28 mouse cellular contexts compared by ENCODE assay signal in genomic region chr10:128940475-128941061, GRCm38 (mm10). TPM values are rescaled to one million over a fixed set of nuclear protein-coding genes. Genes with fewer than 3 reads are reported as not detected.
"Had no signal": no experiment of that assay in that cellular context is flagged by ENCODE, and none has a peak within 500 bp of the region (broad histone marks: within the 10 kb centered on the region; RNA-seq: fewer than 3 reads in every experiment).

No protein-coding gene starts in this region.

- H3K9ac ChIP-seq: limb, embryonic 13.5 days; liver, embryonic 12.5 days; liver, embryonic 15.5 days; lung, embryonic 15.5 days; neural tube, embryonic 13.5 days had no signal

- H3K27ac ChIP-seq: kidney, postnatal 0 days; limb, embryonic 10.5 days; limb, embryonic 13.5 days; liver, embryonic 12.5 days; liver, embryonic 15.5 days; lung, embryonic 15.5 days; midbrain, embryonic 10.5 days; neural tube, embryonic 13.5 days; stomach, postnatal 0 days had no signal

- H3K36me3 ChIP-seq: limb, embryonic 10.5 days; limb, embryonic 13.5 days; liver, embryonic 12.5 days; liver, embryonic 15.5 days; lung, embryonic 15.5 days; midbrain, embryonic 10.5 days; neural tube, embryonic 13.5 days had no signal

- H3K4me2 ChIP-seq: limb, embryonic 13.5 days; liver, embryonic 12.5 days; liver, embryonic 15.5 days; lung, embryonic 15.5 days; neural tube, embryonic 13.5 days had no signal

- H3K9me3 ChIP-seq: limb, embryonic 10.5 days; limb, embryonic 13.5 days; liver, embryonic 12.5 days; liver, embryonic 15.5 days; lung, embryonic 15.5 days; megakaryocyte, embryonic 14.5 days; midbrain, embryonic 10.5 days; neural tube, embryonic 13.5 days had no signal

- H3K4me1 ChIP-seq: limb, embryonic 10.5 days; limb, embryonic 13.5 days; liver, embryonic 12.5 days; liver, embryonic 15.5 days; lung, embryonic 15.5 days; midbrain, embryonic 10.5 days; neural tube, embryonic 13.5 days had no signal

- DNase-seq: kidney, adult 2 months; kidney, postnatal 36 days; liver; lung, adult 18-20 months; lung, postnatal 10 days; lung, postnatal 36 days; midbrain, embryonic 14.5 days; retina, postnatal 1 day; right cerebral cortex, postnatal 25 days; spleen, adult 18-20 months; thymus, adult 2 months; thymus, postnatal 14 days; thymus, postnatal 4 days had no signal

- H3K4me3 ChIP-seq: limb, embryonic 10.5 days; limb, embryonic 13.5 days; liver, embryonic 12.5 days; liver, embryonic 15.5 days; lung, embryonic 15.5 days; megakaryocyte, embryonic 14.5 days; midbrain, embryonic 10.5 days; neural tube, embryonic 13.5 days had no signal

- ATAC-seq: liver, embryonic 12.5 days had no signal

RNA-seq across cellular contexts. Expression of gene Mettl7b, which starts 20.2 kb away (rescaled TPM):
- total RNA-seq: layer of hippocampus, adult 8-10 months; layer of hippocampus, postnatal 10 days; left cerebral cortex, postnatal 25 days; neutrophil, adult 5-6 weeks had no signal
- polyA plus RNA-seq: limb, embryonic 10.5 days; liver, embryonic 12.5 days; liver, embryonic 15.5 days; lung, embryonic 15.5 days; midbrain, embryonic 10.5 days; midbrain, embryonic 14.5 days; stomach, embryonic 14.5 days had no signal
